Mouse (Mus musculus): ENCODE results near the gene Pi4ka. TPM values are rescaled to one million over a fixed set of nuclear protein-coding genes. Genes with fewer than 3 reads are reported as not detected.

The Pi4ka gene
- polyA plus RNA-seq, 1 experiment from 2014 or later, result 29.9 TPM

DNA sequence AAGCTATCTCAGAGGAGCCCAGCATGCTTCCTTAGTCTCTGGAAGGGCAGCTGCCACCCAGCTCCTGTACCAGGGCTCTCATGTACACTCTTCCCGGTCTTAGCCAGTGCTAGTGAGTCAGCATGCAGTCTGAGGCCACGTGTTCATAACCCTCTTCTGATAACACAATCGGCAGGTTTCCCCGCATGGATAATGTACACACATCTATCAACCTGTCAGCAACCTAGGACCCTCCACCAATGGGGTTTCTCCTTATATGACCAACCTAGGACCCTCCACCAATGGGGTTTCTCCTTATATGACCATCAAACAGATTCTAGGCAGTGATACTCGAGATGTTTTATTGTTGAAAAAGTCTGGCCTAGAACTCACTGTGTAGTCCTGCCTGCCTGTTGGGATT, 138.2 kb downstream of the Pi4ka start:
- 0 out of 2 replicates have a peak, but pooled peaks have one; percentile 33 for ATAC-seq (replicated peaks; ENCODE audit: insufficient number of reproducible peaks, low FRiP score, low TSS enrichment, low read depth)
- peaks cover 2% of the 10 kb centered on the region; the same call in 1 of the 2 replicates for H3K9me3 ChIP-seq (replicated peaks; ENCODE audit: control insufficient read depth, low read length)
- WGBS, result 74% methylated on average over 5 of the region's 5 CpGs
- no peaks in the 10 kb centered on the region for H3K36me3 ChIP-seq (replicated peaks; ENCODE audit: control insufficient read depth, insufficient read depth, low read depth, low read length)
- H3K4me1 ChIP-seq (ENCODE audit: control insufficient read depth, insufficient read depth, low read length), result no peaks in the 10 kb centered on the region
- no peak overlapping the region for H3K4me2 ChIP-seq (ENCODE audit: low read depth, low read length)
- no peak for DNase-seq (ENCODE audit: low spot score)
- no peak overlapping the region for H3K9ac ChIP-seq (replicated peaks; ENCODE audit: low read length)
- no peak overlapping the region for H3K4me3 ChIP-seq (ENCODE audit: low read depth, low read length)
- no peak overlapping the region for H3K27ac ChIP-seq (replicated peaks; ENCODE audit: low read depth, low read length)
- H3K27me3 ChIP-seq (ENCODE audit: control insufficient read depth, insufficient read depth, low read length), result no peaks in the 10 kb centered on the region

DNA sequence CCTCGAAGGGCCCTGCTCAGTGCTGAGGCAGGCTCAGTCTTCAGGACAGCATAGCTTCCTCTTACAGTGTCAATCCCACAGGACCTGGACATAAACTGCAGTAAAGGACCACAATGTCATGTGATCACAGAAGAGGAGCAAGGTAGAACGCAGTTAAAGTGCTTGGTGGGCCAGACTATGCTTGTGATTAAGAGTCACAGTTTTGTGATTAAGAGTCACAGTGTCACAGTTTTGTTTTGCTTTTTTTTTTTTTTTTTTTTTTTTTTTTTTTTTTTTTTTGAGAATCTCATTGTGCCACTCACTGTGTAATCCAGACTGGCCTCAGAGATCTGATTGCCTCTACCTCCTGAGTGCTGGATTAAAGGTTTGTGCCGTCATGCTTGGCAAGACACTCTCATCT, 140.0 kb downstream of the Pi4ka start:
- no peak overlapping the region for H3K4me3 ChIP-seq (ENCODE audit: low read depth, low read length)
- no peak overlapping the region for H3K4me2 ChIP-seq (ENCODE audit: low read depth, low read length)
- DNase-seq (ENCODE audit: low spot score) (no peak), ATAC-seq (replicated peaks; ENCODE audit: insufficient number of reproducible peaks, low FRiP score, low TSS enrichment, low read depth) (no peak)
- H3K36me3 ChIP-seq (replicated peaks; ENCODE audit: control insufficient read depth, insufficient read depth, low read depth, low read length), result no peaks in the 10 kb centered on the region; the same call in 1 of the 2 replicates
- H3K4me1 ChIP-seq (ENCODE audit: control insufficient read depth, insufficient read depth, low read length), result no peaks in the 10 kb centered on the region
- no peak overlapping the region for H3K9ac ChIP-seq (replicated peaks; ENCODE audit: low read length)
- peaks cover 2% of the 10 kb centered on the region; the same call in 1 of the 2 replicates for H3K9me3 ChIP-seq (replicated peaks; ENCODE audit: control insufficient read depth, low read length)
- H3K27me3 ChIP-seq (ENCODE audit: control insufficient read depth, insufficient read depth, low read length), result no peaks in the 10 kb centered on the region
- WGBS, result 82% methylated on average over 3 of the region's 3 CpGs
- no peak overlapping the region for H3K27ac ChIP-seq (replicated peaks; ENCODE audit: low read depth, low read length)

DNA sequence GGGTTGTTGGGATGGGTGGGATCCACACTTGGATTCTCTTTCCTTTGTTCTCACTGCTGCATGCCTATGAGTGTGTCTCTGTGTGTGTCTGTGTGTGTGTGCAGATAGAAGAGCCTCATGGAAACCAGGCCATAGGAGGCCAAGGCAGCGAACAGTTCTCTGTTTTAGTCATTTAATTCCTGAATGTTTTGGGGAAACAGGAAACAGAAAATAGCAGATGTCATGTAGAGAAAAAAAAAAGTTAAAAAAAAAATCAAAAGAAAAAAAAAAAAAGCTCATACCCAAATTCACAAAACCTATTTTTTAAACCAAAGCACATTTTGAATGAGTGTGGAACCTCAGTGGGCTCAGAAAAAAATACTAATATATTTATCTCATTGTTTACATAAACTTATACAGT, 144.8 kb downstream of the Pi4ka start:
- H3K9ac ChIP-seq (replicated peaks; ENCODE audit: low read length), result no peak overlapping the region
- no peak overlapping the region for H3K4me2 ChIP-seq (ENCODE audit: low read depth, low read length)
- DNase-seq (ENCODE audit: low spot score) (no peak), ATAC-seq (replicated peaks; ENCODE audit: insufficient number of reproducible peaks, low FRiP score, low TSS enrichment, low read depth) (no peak)
- H3K4me1 ChIP-seq (ENCODE audit: control insufficient read depth, insufficient read depth, low read length), result no peaks in the 10 kb centered on the region
- H3K9me3 ChIP-seq (replicated peaks; ENCODE audit: control insufficient read depth, low read length), result no peaks in the 10 kb centered on the region
- H3K27ac ChIP-seq (replicated peaks; ENCODE audit: low read depth, low read length), result no peak overlapping the region
- peaks cover 8% of the 10 kb centered on the region for H3K36me3 ChIP-seq (replicated peaks; ENCODE audit: control insufficient read depth, insufficient read depth, low read depth, low read length)
- H3K27me3 ChIP-seq (ENCODE audit: control insufficient read depth, insufficient read depth, low read length), result no peaks in the 10 kb centered on the region
- 91% methylated on average over 1 of the region's 1 CpGs for WGBS
- no peak overlapping the region for H3K4me3 ChIP-seq (ENCODE audit: low read depth, low read length)

DNA sequence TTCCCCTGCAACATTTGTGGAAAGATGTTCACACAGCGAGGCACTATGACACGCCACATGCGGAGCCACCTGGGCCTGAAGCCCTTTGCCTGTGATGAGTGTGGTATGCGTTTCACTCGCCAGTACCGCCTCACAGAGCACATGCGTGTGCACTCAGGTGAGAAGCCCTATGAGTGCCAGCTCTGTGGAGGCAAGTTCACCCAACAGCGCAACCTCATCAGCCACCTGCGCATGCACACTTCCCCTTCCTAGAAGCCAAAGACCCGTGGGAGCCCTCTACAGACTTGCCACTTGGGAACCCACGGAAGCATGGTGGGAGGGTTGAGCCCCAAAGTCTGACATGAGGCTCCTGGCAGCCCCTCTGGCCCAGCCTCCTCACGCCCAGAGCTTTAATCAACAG, 147.2 kb downstream of the Pi4ka start:
- Histone ChIP-seq H3K27ac (replicated peaks; ENCODE audit: low read depth, low read length) (no peak overlapping the region), H3K9ac (replicated peaks; ENCODE audit: low read length) (no peak overlapping the region), H3K9me3 (replicated peaks; ENCODE audit: control insufficient read depth, low read length) (no peaks in the 10 kb centered on the region), H3K27me3 (ENCODE audit: control insufficient read depth, insufficient read depth, low read length) (no peaks in the 10 kb centered on the region), H3K4me1 (ENCODE audit: control insufficient read depth, insufficient read depth, low read length) (no peaks in the 10 kb centered on the region; the same call in 1 of the 2 replicates), H3K36me3 (replicated peaks; ENCODE audit: control insufficient read depth, insufficient read depth, low read depth, low read length) (peaks cover 8% of the 10 kb centered on the region), H3K4me3 (ENCODE audit: low read depth, low read length) (no peak overlapping the region), H3K4me2 (ENCODE audit: low read depth, low read length) (no peak overlapping the region)
- DNase-seq (ENCODE audit: low spot score) (no peak), ATAC-seq (replicated peaks; ENCODE audit: insufficient number of reproducible peaks, low FRiP score, low TSS enrichment, low read depth) (no peak)
- 94% methylated on average over 12 of the region's 12 CpGs for WGBS

DNA sequence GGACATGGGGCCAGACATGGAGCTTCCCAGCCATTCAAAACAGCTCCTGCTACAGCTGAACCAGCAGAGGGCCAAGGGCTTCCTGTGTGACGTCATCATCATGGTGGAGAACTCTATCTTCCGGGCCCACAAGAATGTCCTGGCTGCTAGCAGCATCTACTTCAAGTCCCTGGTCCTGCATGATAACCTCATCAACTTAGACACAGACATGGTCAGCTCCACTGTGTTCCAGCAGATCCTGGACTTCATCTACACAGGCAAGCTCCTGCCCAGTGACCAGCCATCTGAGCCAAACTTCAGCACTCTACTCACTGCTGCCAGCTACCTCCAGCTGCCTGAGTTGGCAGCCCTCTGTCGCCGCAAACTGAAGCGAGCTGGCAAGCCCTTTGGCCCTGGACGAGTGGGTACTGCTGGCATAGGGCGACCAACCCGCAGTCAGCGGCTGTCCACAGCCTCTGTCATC, 148.7 kb downstream of the Pi4ka start:
- no peak overlapping the region for H3K4me2 ChIP-seq (ENCODE audit: low read depth, low read length)
- H3K4me3 ChIP-seq (ENCODE audit: low read depth, low read length), result no peak overlapping the region
- no peak overlapping the region for H3K27ac ChIP-seq (replicated peaks; ENCODE audit: low read depth, low read length)
- no peak for ATAC-seq (replicated peaks; ENCODE audit: insufficient number of reproducible peaks, low FRiP score, low TSS enrichment, low read depth)
- H3K4me1 ChIP-seq (ENCODE audit: control insufficient read depth, insufficient read depth, low read length), result no peaks in the 10 kb centered on the region; the same call in 1 of the 2 replicates
- H3K9me3 ChIP-seq (replicated peaks; ENCODE audit: control insufficient read depth, low read length), result no peaks in the 10 kb centered on the region
- no peak overlapping the region for H3K9ac ChIP-seq (replicated peaks; ENCODE audit: low read length)
- H3K36me3 ChIP-seq (replicated peaks; ENCODE audit: control insufficient read depth, insufficient read depth, low read depth, low read length), result peaks cover 8% of the 10 kb centered on the region
- WGBS, result 94% methylated on average over 9 of the region's 9 CpGs
- no peaks in the 10 kb centered on the region for H3K27me3 ChIP-seq (ENCODE audit: control insufficient read depth, insufficient read depth, low read length)
- DNase-seq (ENCODE audit: low spot score), result no peak

DNA sequence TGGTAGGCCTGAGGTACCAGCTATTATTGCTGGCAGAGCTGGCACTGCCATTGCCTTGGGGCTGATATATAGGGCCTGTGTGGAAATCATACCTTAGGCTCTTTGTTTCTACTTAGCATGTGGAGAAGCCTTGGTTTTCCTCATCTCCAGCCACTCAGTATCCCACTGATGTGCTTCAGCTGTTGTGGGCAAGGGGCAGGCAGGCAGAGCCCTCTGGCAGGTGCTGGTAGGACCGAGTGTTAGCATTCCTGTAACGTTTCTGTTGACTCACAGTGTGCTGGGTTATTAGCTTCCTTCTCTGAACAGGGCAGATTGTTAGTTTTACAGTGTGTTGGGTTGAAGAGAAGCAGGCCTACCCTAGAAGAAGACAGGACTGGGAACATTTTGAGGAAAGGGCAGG, 150.8 kb downstream of the Pi4ka start:
- ATAC-seq (replicated peaks; ENCODE audit: insufficient number of reproducible peaks, low FRiP score, low TSS enrichment, low read depth), result no peak
- H3K36me3 ChIP-seq (replicated peaks; ENCODE audit: control insufficient read depth, insufficient read depth, low read depth, low read length), result peaks cover 8% of the 10 kb centered on the region
- WGBS, result 81% methylated on average over 2 of the region's 2 CpGs

DNA sequence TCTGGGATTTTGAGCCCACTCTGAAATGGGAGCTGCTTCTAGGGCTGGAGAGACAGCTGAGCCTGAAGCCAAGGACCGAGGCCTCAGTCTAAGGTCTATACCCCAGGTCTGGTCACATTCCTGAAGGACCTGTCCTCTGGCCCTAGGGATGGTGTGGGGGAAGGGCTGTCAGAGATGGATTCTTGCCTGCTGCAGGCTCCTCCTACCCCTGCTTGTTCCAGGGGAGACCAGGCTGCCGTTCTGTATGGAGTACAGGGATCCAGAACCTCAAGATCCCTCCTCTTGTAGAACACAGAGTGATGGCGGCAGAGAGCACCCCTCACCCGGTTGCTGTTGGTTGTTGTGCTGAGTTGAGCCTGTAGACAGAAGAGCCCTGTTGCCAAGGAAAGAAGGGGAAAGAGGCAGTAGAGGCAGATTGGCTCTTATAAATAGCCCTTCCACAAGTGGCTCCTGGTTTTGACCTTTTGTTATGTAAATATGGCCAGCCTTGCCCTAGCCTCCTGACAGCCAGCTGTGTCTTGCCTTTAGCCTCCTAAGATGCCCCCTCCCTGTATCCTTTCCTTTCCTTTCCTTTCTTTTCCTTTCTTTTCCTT, 152.0 kb downstream of the Pi4ka start:
- Histone ChIP-seq H3K4me2 (ENCODE audit: low read depth, low read length) (no peak overlapping the region), H3K4me3 (ENCODE audit: low read depth, low read length) (no peak overlapping the region), H3K27ac (replicated peaks; ENCODE audit: low read depth, low read length) (no peak overlapping the region), H3K36me3 (replicated peaks; ENCODE audit: control insufficient read depth, insufficient read depth, low read depth, low read length) (peaks cover 5% of the 10 kb centered on the region), H3K9ac (replicated peaks; ENCODE audit: low read length) (no peak overlapping the region), H3K4me1 (ENCODE audit: control insufficient read depth, insufficient read depth, low read length) (no peaks in the 10 kb centered on the region; the same call in 1 of the 2 replicates), H3K9me3 (replicated peaks; ENCODE audit: control insufficient read depth, low read length) (no peaks in the 10 kb centered on the region), H3K27me3 (ENCODE audit: control insufficient read depth, insufficient read depth, low read length) (no peaks in the 10 kb centered on the region)
- ATAC-seq (replicated peaks; ENCODE audit: insufficient number of reproducible peaks, low FRiP score, low TSS enrichment, low read depth) (no peak), DNase-seq (ENCODE audit: low spot score) (no peak)
- 33% methylated on average over 4 of the region's 4 CpGs for WGBS

More for the DNA sequence above, 150.8 kb downstream of the Pi4ka start:
- no peak overlapping the region for H3K4me2 ChIP-seq (ENCODE audit: low read depth, low read length)
- H3K27me3 ChIP-seq (ENCODE audit: control insufficient read depth, insufficient read depth, low read length), result no peaks in the 10 kb centered on the region
- H3K9ac ChIP-seq (replicated peaks; ENCODE audit: low read length), result no peak overlapping the region
- no peaks in the 10 kb centered on the region for H3K9me3 ChIP-seq (replicated peaks; ENCODE audit: control insufficient read depth, low read length)
- H3K27ac ChIP-seq (replicated peaks; ENCODE audit: low read depth, low read length), result no peak overlapping the region
- DNase-seq (ENCODE audit: low spot score), result no peak
- H3K4me3 ChIP-seq (ENCODE audit: low read depth, low read length), result no peak overlapping the region
- H3K4me1 ChIP-seq (ENCODE audit: control insufficient read depth, insufficient read depth, low read length), result no peaks in the 10 kb centered on the region; the same call in 1 of the 2 replicates

DNA sequence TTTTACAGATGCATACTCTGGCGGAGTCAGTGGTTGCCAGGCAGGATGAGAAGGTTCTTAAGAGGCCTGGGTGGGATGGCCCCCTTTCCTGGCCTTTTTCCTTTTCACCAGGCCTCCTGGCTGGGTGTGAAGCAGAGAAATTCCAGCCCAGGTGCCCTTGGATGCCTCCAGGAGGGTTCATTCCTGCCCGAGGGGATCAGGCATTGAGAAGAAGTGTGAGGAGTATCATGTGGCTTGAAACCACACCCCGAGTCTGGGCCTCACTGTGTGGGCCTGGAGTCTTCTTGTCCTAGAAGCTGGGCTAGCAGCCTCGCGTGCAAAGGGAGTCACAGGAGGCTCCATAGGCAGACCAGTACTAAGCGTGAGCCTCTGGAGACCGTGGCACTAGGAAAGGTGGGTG, 153.3 kb downstream of the Pi4ka start:
- peaks cover 3% of the 10 kb centered on the region for H3K36me3 ChIP-seq (replicated peaks; ENCODE audit: control insufficient read depth, insufficient read depth, low read depth, low read length)
- no peaks in the 10 kb centered on the region for H3K9me3 ChIP-seq (replicated peaks; ENCODE audit: control insufficient read depth, low read length)
- no peak overlapping the region for H3K4me2 ChIP-seq (ENCODE audit: low read depth, low read length)
- no peaks in the 10 kb centered on the region for H3K27me3 ChIP-seq (ENCODE audit: control insufficient read depth, insufficient read depth, low read length)
- no peak overlapping the region for H3K4me3 ChIP-seq (ENCODE audit: low read depth, low read length)
- ATAC-seq (replicated peaks; ENCODE audit: insufficient number of reproducible peaks, low FRiP score, low TSS enrichment, low read depth) (no peak), DNase-seq (ENCODE audit: low spot score) (no peak)
- no peak overlapping the region for H3K9ac ChIP-seq (replicated peaks; ENCODE audit: low read length)
- 67% methylated on average over 7 of the region's 7 CpGs for WGBS
- no peak overlapping the region for H3K27ac ChIP-seq (replicated peaks; ENCODE audit: low read depth, low read length)
- no peaks in the 10 kb centered on the region; the same call in 1 of the 2 replicates for H3K4me1 ChIP-seq (ENCODE audit: control insufficient read depth, insufficient read depth, low read length)

All from embryonic facial prominence, embryonic 11.5 days (tissue).